Mouse (Mus musculus): Measurements from ENCODE around the gene Fem1a. TPM values are rescaled to one million over a fixed set of nuclear protein-coding genes. Genes with fewer than 3 reads are reported as not detected.

Fem1a gene
- 100 to 1,000 TPM; 165 to 176 TPM for total RNA-seq (2021)
- long read RNA-seq, experiment 1, full-length matches to known transcripts, result 393 of 398 reads
- long read RNA-seq, experiment 1, partial matches to known transcripts, result 1 of 398 reads
- long read RNA-seq, experiment 1, other reads (novel, unspliced or antisense), result 4 of 398 reads
- long read RNA-seq, experiment 2, full-length matches to known transcripts, result 366 of 366 reads
- long read RNA-seq, experiment 2, partial matches to known transcripts, result 0 of 366 reads
- long read RNA-seq, experiment 2, other reads (novel, unspliced or antisense), result 0 of 366 reads

DNA sequence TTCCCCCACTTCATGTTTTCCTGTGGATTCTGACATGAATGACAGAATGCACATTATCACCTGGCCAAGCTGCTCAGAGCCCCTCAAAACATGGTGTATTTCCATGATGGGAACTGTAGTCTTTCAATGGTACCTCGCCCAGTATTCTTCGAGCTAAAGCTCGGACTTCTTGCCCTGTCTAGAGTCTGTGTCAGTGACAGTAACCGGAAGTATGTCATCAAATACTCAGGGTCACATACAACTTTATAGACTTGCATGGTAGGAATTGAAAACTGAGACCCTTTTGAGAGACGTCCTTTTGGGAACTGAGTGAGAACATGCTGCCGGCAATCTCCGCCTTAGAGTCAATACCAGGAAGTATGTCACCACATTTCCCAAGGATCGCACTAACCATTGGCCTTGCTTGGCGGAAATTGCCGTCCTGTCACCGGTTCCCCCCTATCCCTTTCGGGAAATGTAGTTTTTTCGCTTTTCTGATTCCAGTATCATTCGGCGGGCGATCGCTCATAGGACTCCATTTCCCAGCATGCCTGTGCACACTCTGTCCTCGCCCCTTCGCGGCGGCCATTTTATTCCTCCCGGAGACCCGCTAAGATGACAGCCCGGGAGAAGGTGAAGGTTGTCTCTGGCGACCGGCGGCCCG lies at the start of gene Fem1a:
Gene Fem1a (plus strand): TSS at position 572 of the 643 bp plus-strand sequence.
- TF ChIP-seq CTCF (IDR thresholded peaks at IDR 0.05), result no peak
- intact Hi-C loops (cut with DNase I), result loop anchor here (10.0 kb wide), 1 partner anchor 292 kb away; no protein-coding TSS in a partner anchor
- peak within 1 kb of the TSS; percentile 98 for H3K27ac ChIP-seq
- DNase-seq, result peak; percentile 94
- peak within 1 kb of the TSS; percentile 87 for H3K4me3 ChIP-seq

DNA sequence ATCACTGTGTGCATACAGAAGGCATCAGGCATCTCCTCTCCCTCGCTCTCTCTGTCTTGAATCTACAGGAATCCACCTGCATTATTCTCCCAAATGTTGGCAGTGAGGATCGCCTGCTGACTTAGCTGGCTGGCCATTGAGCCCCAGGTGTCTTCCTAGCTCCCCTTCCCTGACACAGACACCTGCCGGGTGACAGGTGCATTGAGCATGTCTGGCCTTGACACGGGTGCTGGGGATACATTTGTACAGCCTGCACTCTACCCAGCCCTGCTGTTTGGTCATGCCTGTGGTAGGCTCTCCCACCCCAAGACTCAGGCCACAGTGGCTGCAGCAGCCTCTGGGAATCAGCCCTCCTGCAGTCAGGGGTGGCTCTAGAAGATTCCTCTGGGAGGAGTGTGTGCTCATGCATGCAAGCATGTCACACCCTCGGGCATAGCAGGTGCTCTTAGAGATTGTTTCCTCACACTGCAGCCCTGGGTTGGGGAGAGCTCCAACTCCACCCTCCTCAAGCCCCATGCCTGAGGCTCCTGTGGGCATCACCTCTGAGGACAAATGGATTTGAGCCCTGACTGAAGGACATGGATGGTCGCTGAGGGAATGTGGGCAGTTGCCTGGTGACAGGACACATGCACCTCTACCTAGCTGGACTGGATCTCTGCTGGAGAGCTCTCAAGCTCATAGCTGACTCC lies 49.5 kb upstream of the Fem1a start:
- no peak for DNase-seq
- intact Hi-C loops (cut with DNase I), result no loop called here
- no peak for TF ChIP-seq CTCF (IDR thresholded peaks at IDR 0.05)
- H3K4me3 ChIP-seq, result no peak overlapping the region
- H3K27ac ChIP-seq, result no peak overlapping the region

DNA sequence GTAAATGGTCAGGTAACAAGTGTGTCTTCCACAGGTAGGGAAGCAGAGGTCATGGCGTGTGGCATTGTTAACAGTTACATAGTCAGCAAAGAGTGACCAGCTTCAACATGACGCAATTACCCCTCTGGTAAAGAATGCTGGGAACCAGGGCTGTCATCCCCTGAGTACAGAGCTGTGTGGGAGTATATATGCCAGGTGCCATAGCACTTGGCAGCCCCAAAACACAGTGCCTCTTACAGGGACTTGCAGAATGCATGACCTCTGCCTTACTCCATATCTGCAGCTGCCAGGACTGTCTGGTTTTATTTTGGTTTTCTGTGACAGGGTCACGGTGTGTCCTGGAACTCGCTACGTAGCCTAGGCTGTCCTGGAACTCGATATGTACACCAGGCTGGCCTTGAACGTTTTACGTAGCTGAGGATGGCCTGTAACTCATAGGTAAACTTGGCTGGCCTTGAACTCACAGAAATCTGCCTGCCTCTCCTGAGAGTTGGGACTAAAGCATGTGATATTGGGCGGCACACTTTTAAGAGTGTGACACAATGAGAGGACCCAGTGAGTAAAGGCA lies 48.6 kb upstream of the Fem1a start:
- Histone ChIP-seq H3K4me3 (no peak overlapping the region), H3K27ac (no peak overlapping the region)
- no peak for DNase-seq
- TF ChIP-seq CTCF (IDR thresholded peaks at IDR 0.05), result no peak
- intact Hi-C loops (cut with DNase I), result no loop called here

DNA sequence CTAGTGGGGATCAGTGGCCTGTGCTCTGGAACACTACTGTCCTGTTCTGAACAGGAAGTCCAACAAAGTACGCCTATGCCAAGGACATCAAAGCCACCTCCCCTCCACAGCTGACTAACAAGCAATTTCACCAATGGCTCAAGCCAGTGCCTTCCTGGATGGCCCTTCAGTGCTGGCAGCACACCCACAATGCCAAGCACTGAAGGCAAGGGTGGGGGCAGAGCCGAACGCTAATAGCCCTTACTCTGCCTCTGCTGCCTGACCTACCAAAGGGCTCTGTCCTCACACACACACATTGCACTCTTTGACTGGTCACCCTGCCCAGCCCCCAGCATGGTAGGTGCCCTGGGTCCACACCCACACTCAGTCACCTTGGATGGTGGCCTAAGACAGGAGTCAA lies 47.8 kb upstream of the Fem1a start:
- TF ChIP-seq CTCF (IDR thresholded peaks at IDR 0.05), result no peak
- Histone ChIP-seq H3K27ac (no peak overlapping the region), H3K4me3 (no peak overlapping the region)
- intact Hi-C loops (cut with DNase I), result no loop called here
- DNase-seq, result no peak

DNA sequence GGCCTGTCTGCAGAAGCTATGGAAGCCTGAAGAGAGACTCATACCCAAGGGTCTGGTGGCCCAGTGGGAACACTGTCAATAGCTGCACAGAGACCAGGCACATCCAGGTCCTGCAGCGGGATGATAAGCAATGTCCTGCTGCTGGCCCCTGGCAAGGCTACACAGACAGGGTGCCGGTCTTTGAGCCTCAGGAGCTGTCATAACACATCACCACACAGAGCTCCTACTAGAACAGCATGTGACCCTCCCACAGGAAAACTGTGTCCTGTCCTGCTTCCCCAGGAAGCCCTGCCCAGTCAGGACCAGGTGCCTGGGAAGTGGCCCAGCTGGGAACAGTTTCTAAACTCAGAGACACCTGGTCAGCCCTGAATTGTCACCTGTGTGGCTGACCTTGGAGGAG lies 45.5 kb upstream of the Fem1a start:
- TF ChIP-seq CTCF (IDR thresholded peaks at IDR 0.05), result no peak
- H3K4me3 ChIP-seq, result peak overlapping the region; percentile 24
- intact Hi-C loops (cut with DNase I), result no loop called here
- H3K27ac ChIP-seq, result peak overlapping the region; percentile 62
- DNase-seq, result no peak

DNA sequence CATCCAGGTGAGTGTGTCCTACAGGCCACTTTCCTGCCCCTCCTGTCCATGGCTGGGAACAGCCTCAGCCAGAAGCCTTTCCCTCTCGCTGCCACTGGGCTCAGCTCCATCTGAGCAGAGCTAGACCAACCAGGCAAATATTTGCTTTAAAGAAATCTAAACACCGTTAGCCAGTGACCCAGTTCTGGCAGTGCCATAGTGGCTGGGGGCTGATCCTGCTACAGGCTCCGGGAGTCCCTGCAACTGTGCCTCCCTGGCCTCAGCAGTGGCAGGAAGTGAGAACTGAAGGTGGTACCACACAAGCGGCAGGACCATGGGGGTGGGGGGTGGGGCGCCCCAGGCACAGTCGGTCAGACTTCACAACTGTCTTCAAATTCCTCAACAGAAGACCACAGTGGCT lies 43.9 kb upstream of the Fem1a start:
- DNase-seq, result no peak
- no peak for TF ChIP-seq CTCF (IDR thresholded peaks at IDR 0.05)
- intact Hi-C loops (cut with DNase I), result no loop called here
- Histone ChIP-seq H3K27ac (peak overlapping the region; percentile 16; the same call in 1 of the 2 replicates), H3K4me3 (no peak overlapping the region)

DNA sequence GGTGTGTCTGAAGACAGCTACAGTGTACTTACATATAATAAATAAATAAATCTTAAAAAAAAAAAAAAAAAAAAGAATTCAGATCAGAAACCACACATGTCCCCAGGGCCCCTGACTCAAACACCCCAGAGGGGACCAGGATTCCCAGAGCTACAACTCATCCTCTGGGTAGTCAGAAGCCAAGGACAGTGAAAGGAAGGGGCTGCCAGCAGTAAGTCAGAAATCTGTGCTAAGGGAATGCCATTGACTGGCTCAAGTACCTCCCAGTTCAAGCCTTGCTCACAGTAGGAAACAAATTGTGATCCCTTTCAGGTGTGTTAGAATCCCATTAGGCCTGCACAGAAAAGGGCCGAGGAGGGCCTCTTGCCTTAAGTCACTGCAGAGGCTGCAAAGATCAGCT lies 42.4 kb upstream of the Fem1a start:
- H3K4me3 ChIP-seq, result no peak overlapping the region
- DNase-seq, result no peak
- TF ChIP-seq CTCF (IDR thresholded peaks at IDR 0.05), result no peak
- H3K27ac ChIP-seq, result no peak overlapping the region
- intact Hi-C loops (cut with DNase I), result no loop called here

DNA sequence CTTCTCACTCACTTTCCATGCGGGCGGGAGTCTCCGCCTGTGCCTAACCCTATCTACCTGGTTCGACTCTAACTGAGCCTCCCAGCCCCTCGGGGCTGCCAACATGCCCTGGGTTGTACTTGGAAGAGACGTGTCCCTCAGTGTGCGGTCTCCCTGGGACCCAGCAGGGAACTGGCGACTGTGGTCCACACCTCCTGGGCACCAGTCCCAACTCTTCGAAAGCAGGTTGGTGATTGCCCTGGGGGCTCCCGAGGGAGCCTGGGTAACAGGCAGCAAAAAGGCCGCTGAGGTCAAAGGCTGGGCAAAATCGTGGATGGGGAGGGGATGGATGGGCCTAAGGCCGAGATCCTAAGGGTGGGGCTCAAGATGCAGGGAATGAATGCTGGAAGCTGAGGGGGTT lies 38.9 kb upstream of the Fem1a start:
- no peak for TF ChIP-seq CTCF (IDR thresholded peaks at IDR 0.05)
- intact Hi-C loops (cut with DNase I), result loop anchor here (5.0 kb wide), 1 partner anchor 35 kb away; the partner anchor contains the start of gene Mydgf

DNA sequence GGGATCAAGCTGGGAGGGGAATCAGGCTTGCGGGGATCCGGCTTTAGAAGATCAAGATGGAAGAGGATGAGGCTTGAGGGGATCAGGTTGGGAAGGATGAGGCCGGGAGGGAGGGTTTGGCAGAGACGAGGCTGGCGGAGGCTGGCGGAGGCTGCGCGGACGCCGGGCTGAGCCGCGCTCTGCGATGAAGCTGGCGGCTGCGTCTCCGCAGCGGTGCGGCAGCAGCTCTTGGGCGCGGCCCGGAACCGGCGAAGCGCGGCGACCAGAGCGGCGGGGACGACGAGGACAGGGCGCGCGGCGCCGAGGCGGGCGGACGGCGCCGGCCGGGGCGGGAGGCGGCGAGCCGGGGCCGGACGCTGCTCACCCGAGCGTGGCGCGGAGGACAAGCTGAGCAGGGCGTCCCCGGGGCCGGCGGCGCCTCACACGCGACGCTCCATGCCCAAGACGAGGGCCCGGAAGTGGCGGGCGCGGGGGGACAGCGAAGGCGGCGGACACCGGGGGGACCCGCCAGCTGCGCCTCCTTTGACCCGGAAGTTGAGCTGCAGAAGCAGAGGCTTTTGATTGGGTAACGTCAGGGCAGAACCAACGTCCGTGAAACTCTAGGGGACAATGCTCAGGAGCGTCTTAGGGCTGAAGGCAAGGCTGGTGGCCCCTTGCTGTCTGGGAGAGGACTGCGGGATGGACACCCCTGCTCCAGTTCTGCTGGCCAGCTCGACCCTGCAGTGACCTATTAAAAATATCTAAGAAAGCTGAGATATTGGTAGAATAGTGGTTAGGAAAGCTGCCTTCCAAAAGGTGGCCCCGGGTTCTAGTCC lies 38.0 kb upstream of the Fem1a start, which contains the start of gene Dpp9:
Gene Dpp9 (minus strand): TSS at position 529 of the 815 bp plus-strand sequence.
- DNase-seq, result peak; percentile 93
- peak within 1 kb of the TSS; percentile 91 for H3K27ac ChIP-seq
- intact Hi-C loops (cut with DNase I), result loop anchor here (5.0 kb wide), 1 partner anchor 36 kb away; the partner anchor contains the start of gene Mydgf
- peak within 1 kb of the TSS; percentile 79 for H3K4me3 ChIP-seq
- TF ChIP-seq CTCF (IDR thresholded peaks at IDR 0.05), result peak; percentile 48

More for the DNA sequence above, 38.9 kb upstream of the Fem1a start:
- H3K4me3 ChIP-seq, result peak overlapping the region; percentile 79
- no peak for DNase-seq
- H3K27ac ChIP-seq, result peak overlapping the region; percentile 91

DNA sequence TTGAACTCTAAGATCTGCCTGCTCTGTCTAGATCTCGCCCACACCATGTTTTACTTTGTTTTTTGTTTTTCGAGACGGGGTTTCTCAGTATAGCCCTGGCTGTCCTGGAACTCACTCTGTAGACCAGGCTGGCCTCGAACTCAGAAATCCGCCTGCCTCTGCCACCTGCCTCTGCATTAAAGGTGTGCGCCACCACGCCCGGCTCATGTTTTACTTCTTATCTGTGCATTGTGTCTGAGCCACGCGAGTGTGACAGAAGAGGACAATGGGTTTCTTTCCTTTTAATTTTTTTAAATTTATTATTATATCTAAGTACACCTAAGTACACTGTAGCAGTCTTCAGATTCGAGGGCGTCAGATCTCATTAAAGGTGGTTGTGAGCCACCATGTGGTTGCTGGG lies 37.4 kb upstream of the Fem1a start:
- peak overlapping the region; percentile 91 for H3K27ac ChIP-seq
- intact Hi-C loops (cut with DNase I), result loop anchor here (5.0 kb wide), 1 partner anchor 37 kb away; the partner anchor contains the start of gene Mydgf
- no peak for TF ChIP-seq CTCF (IDR thresholded peaks at IDR 0.05)
- peak overlapping the region; percentile 79 for H3K4me3 ChIP-seq
- DNase-seq, result no peak

DNA sequence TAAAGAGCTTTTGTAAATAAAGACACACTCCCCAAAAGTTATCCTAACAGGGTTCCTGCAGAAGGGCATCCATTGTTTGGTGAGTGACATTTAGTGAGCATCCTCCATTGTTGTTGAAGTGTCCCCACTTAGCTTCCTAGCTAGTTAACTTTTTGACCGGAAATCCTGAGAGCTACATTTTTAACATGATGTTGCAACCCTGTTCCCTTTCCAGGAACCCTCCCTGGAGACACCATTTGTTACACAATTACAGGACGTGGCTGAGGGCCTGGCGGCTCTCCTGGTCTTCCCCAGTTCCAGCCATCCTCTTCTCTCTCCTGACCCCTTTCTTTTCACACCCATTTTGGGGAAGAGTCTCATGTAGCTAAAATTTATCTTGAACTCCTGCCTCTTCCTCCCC lies 36.8 kb upstream of the Fem1a start:
- intact Hi-C loops (cut with DNase I), result loop anchor here (2.0 to 5.0 kb wide), 2 partner anchors 35 to 38 kb away; partner anchors contain the start of gene Mydgf
- Histone ChIP-seq H3K27ac (peak overlapping the region; percentile 91), H3K4me3 (peak overlapping the region; percentile 79)
- no peak for TF ChIP-seq CTCF (IDR thresholded peaks at IDR 0.05)
- DNase-seq, result peak; percentile 72

DNA sequence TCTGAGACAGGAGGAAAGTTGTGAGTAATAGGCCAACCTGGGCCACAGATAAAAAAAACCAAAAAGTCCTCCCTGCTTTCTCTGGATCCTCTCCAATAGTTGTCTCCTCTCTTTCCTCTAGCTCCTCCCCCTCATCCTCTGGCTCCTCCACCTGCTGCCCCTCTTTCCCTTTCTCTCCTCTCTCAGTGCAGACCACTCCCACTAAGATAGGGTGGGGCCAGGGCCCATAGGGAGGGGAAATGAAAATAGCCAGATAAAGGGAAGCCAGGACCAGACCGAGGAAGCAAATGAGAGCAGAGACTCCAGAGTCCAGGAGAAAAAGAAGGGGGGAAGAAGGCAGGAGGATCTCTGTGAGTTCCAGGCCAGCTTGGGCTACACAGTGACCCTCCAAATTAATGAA lies 31.7 kb upstream of the Fem1a start:
- intact Hi-C loops (cut with DNase I), result no loop called here
- no peak for TF ChIP-seq CTCF (IDR thresholded peaks at IDR 0.05)
- no peak for DNase-seq
- no peak overlapping the region for H3K4me3 ChIP-seq
- H3K27ac ChIP-seq, result no peak overlapping the region
